Mouse (Mus musculus) olfactory bulb, adult 2 months (tissue): ENCODE measurements around the gene Jade2. TPM values are rescaled to one million over a fixed set of nuclear protein-coding genes. Genes with fewer than 3 reads are reported as not detected.

Source experiments
- H3K27ac ChIP-seq: fragments of 200-500 bp; 2 replicates; pipeline ENCODE4 v1.5.1; 2012; ENCODE audit warnings: low read depth, low read length; ENCODE audit not compliant: insufficient read depth
- H3K4me1 ChIP-seq: fragments of 200-500 bp; 2 replicates; pipeline ENCODE4 v1.6.1; 2012; ENCODE audit warnings: low read length; ENCODE audit not compliant: control insufficient read depth, insufficient read depth
- H3K4me3 ChIP-seq: fragments of 200-500 bp; 2 replicates; pipeline ENCODE4 v1.5.1; 2012; ENCODE audit warnings: mild to moderate bottlenecking, low read depth, low read length, moderate library complexity; ENCODE audit not compliant: insufficient read depth
- CTCF ChIP-seq: fragments of 200-500 bp; IDR thresholded peaks from 2 replicates; pipeline ENCODE4 v1.5.1; 2012; ENCODE audit warnings: low read depth, mild to moderate bottlenecking, low read length, moderate library complexity; ENCODE audit not compliant: insufficient read depth
- POLR2A ChIP-seq: fragments of 200-500 bp; IDR thresholded peaks from 2 replicates; pipeline ENCODE4 v1.6.1; 2012; ENCODE audit warnings: mild to moderate bottlenecking, low read depth, low read length, moderate library complexity; ENCODE audit not compliant: insufficient read depth
- WGBS: fragments of 180-500 bp; shearing (Covaris S2); methylation state at CpG from one replicate; pipeline ENCODE4 v1.1.7; 2018; 5-methylcytosine and 5-hydroxymethylcytosine counted together
- polyA plus RNA-seq: library from polyadenylated mRNA; stranded (reverse); fragments of >200 nt; gene quantifications from 2 replicates; pipeline ENCODE4 v1.2.4, GENCODE M21; 2012; ENCODE audit warnings: low replicate concordance; ENCODE audit not compliant: missing spikeins, insufficient read depth, insufficient read length

Jade2 gene
- polyA plus RNA-seq, 1 experiment: not detected

DNA sequence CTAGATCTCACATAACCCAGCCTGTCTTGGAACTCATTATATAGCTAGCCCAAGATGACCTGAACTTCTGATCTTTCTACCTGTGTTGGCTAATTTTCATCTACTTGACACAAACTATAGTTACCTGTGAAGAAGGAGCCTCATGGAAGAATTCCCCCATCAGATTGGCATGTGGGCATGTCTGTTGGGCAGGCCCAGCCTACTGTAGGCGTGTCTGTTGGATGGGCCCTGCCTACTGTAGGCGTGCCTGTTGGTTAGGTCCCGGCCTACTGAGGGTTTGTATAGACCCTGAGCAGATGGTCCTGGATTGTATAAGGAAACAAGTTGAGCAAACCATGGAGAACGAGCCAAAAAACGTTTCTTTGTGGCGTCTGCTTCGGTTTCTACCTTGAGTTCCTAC is 24.3 kb upstream of the Jade2 start:
- H3K27ac ChIP-seq: no peak overlapping the region
- peaks cover 5% of the 10 kb centered on the region; the same call in 1 of the 2 replicates for H3K4me1 ChIP-seq
- TF ChIP-seq POLR2A (no peak), CTCF (no peak)
- H3K4me3 ChIP-seq: no peak overlapping the region
- 86% methylated on average over 7 of the region's 7 CpGs for WGBS

DNA sequence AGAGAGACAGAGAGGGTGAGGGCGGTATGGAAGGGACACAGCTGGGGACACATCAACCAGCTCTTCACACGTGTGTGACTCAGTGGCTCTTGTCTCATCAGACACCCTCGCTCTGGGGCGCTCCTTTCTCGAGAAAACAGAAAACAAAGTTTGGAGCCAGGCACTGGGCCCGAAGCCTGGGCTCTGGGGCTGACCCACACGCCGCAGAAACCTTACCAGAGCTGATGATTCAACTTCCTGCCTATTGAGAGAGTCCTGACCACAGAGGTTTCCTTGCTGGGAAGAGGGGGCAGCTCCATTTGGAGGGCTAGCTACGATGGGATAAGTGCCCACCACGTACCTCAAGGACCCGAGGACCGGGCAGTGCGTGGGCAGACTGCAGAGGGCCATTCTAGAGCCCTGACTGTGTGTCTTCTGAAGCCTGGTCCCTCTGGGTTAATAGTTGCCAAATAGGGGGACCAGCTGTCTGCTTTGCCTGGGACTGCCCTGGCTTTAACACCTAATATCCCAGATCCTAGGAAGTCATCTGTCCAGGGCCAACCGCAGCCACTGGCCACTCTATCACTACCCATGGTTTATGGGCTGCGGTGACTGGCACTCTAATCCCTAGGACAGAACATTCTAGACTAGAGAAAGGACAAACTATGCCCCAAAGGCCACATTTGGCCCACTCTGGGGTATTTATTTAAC is 23.7 kb upstream of the Jade2 start:
- TF ChIP-seq CTCF (no peak), POLR2A (no peak)
- peaks cover 5% of the 10 kb centered on the region; the same call in 1 of the 2 replicates for H3K4me1 ChIP-seq
- H3K27ac ChIP-seq: no peak overlapping the region
- no peak overlapping the region for H3K4me3 ChIP-seq
- WGBS: 90% methylated on average over 15 of the region's 15 CpGs

DNA sequence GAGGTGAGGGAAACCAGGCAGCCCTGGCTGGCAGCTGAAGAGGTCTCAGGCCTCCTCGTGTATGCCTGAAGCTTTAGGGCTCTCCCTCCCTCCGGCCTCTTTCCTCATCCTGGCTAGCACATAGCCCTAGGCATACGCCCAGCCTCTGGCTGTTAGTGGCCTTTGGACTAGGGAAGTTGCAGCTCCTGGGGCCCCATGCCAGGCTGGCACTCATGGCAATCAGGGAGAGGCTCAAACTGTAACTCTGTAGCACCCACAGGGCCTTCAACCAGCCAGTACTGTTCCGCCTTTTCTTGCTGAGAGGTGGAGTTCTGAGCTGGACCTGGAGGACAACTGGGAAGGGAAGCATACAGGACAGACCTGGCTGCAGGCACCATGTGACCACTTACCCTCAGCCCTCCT is 19.5 kb upstream of the Jade2 start:
- WGBS: 84% methylated on average over 4 of the region's 4 CpGs
- Histone ChIP-seq H3K4me1 (peaks cover 9% of the 10 kb centered on the region), H3K4me3 (no peak overlapping the region), H3K27ac (no peak overlapping the region)
- no peak for TF ChIP-seq CTCF
- no peak for TF ChIP-seq POLR2A

DNA sequence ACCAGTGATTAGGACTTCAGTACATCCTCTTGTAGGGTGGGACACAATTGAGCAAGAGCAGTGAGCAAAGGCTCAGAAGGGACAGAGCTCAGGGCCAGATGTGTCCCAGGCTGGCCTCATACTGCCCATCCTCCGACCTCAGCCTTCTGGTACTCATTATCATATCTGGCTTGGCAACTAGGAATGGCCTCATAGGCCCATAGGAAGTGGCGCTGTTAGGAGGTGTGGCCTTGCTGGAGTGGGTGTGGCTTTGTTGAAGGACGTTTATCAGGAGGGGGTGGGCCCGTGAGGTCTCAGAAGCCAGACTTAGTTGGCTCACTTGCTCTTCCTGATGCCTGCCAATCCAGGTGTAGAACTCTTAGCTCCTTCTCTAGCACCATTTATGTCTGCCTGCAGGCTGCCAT is 18.3 kb upstream of the Jade2 start:
- no peak overlapping the region for H3K27ac ChIP-seq
- no peak for TF ChIP-seq CTCF
- no peak for TF ChIP-seq POLR2A
- H3K4me3 ChIP-seq: no peak overlapping the region
- 44% methylated on average over 4 of the region's 4 CpGs for WGBS
- peaks cover 9% of the 10 kb centered on the region for H3K4me1 ChIP-seq

DNA sequence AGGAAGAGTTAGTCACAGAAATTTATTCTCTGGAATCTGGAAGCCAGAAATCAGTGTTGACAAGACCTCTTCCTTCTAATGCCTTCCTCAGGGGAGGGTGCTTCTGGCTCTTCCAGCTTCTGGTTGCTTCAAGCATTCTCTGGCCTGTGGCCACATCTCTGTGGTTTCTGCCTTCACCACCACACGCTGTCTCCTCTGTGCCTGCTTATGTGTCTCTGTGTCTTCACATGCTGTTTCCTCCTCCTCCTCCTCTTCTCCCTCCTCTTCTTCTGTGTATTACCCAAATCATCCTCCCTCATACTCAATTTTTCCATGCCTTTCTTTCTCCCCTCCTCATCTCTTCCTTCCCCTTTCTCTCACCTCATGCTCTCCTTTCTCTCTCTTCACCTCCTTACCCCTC is 17.6 kb upstream of the Jade2 start:
- peaks cover 9% of the 10 kb centered on the region for H3K4me1 ChIP-seq
- no peak for TF ChIP-seq CTCF
- no peak for TF ChIP-seq POLR2A
- H3K27ac ChIP-seq: no peak overlapping the region
- WGBS: 62% methylated on average over 1 of the region's 1 CpGs
- H3K4me3 ChIP-seq: no peak overlapping the region

DNA sequence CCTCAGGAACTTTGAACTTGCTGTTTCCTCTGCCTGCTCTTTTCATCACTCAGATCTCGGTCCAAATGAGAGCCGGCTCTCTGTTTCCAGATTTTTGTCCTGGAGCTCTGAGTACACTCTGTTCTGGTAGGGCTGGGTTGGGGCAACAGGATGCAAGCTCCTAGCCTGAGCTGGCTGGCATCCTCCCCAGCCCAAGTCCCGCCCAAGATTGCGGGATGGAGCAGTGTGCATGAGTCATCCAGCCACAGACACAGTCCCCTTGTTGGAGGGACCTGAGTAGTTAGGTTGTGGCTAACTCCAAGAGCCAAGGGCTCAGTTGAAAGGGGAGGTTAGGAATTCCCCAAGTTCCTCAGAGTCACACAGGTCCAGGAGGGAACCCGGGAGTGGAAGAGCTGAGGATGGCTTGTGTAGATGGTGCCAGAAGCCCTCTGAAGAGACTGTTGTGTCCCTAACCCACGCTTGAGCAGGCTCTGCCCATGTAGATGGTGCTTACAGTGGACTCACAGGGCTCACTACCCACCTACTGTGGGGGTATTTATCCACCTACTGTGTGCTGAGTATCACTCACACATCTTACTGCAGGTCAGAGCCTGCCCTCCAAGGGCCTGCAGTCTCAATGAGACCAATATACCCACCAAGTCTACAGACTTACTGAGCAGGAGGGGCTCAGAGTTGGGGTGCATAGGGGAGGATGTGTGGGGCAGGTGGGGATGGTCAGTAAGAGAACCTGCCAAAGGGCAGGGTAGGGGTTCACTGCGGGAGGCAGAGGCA is 17.0 kb upstream of the Jade2 start:
- 54% methylated on average over 7 of the region's 7 CpGs for WGBS
- peaks cover 9% of the 10 kb centered on the region for H3K4me1 ChIP-seq

DNA sequence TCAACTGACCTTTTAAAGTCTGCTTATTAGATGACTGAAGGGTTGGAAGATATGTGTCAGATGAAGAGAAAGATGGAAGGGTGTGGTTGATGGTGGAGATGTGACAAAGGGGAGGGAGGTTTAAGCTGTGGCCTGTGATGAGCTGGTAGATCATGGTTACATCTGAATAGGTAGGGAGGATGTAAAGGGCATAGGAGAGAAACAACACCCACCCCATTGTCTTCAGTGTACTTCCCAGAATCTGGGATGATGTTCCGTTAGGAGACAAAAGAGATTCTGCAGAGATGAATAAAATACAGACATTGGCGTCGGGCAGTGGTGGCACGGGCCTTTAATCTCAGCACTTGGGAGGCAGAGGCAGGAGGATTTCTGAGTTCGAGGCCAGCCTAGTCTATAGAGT is 15.7 kb upstream of the Jade2 start:
- TF ChIP-seq POLR2A (no peak), CTCF (no peak)
- 95% methylated on average over 5 of the region's 5 CpGs for WGBS
- no peak overlapping the region for H3K4me3 ChIP-seq

More for the DNA sequence above, 17.0 kb upstream of the Jade2 start:
- Histone ChIP-seq H3K27ac (no peak overlapping the region), H3K4me3 (no peak overlapping the region)
- TF ChIP-seq POLR2A (no peak), CTCF (no peak)

DNA sequence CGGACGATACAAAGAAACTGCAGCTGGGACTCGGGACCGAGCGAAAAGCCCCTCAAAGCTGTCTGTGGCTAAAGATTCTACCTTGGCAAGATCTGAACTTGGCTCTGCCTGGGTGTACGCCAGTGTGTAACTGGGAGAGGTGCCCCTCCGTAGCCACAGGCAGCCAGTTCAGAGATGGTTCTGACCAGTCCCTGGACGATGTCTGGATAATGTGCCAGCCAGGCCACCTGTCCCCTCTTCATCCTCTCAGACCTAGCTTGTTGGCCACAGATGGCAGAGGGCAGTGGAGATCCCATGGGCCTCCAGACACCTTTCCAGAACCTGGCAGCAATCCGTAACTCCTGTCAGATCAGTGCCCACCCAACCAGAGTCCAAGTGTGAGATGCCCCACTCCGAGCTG is 9.8 kb upstream of the Jade2 start:
- TF ChIP-seq CTCF (no peak), POLR2A (no peak)
- Histone ChIP-seq H3K4me1 (peaks cover 3% of the 10 kb centered on the region), H3K27ac (no peak overlapping the region), H3K4me3 (no peak overlapping the region)
- 92% methylated on average over 10 of the region's 10 CpGs for WGBS

More for the DNA sequence above, 15.7 kb upstream of the Jade2 start:
- peaks cover 9% of the 10 kb centered on the region for H3K4me1 ChIP-seq
- no peak overlapping the region for H3K27ac ChIP-seq

DNA sequence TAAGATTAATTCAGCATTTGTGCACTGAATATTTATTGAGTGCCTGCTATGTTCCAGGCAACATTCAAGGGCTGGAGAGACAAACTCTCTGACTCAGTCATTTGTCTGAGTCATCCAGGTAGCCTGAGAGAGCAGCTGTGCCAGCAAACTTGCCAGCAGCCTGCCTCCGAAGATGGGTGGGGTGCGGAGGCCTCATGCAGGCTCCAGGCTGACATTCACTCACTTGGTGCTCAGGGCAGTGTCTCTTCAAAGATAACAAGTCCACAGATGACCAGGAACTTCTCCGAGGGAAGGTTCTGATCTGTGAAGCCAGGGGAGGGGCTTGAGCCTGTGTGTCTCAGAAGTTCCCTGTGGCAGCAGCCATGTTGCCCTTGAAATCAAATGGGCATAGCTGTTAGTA is 8.6 kb upstream of the Jade2 start:
- H3K27ac ChIP-seq: no peak overlapping the region
- H3K4me3 ChIP-seq: no peak overlapping the region
- TF ChIP-seq POLR2A (no peak), CTCF (no peak)
- 54% methylated on average over 3 of the region's 3 CpGs for WGBS
- peaks cover 3% of the 10 kb centered on the region for H3K4me1 ChIP-seq
